Mouse (Mus musculus) hindbrain, embryonic 11.5 days (tissue): ENCODE measurements around the gene Sat2. TPM values are rescaled to one million over a fixed set of nuclear protein-coding genes. Genes with fewer than 3 reads are reported as not detected.

Source experiments
- ATAC-seq: fragments of 200-750 bp; cut with Nextera tagmentation; 2 replicates; pipeline ENCODE4 v1.8.0; 2017; ENCODE audit warnings: mild to moderate bottlenecking, moderate TSS enrichment, moderate library complexity; ENCODE audit not compliant: low FRiP score
- DNase-seq: peaks from one replicate; pipeline ENCODE4 v3.0.0-alpha.2; 2015; ENCODE audit warnings: low spot score
- H3K27ac ChIP-seq: fragments of 300-500 bp; sonication (generic); 2 replicates; pipeline ENCODE4 v1.5.1; 2014; ENCODE audit warnings: mild to moderate bottlenecking, low read depth, low read length
- H3K27me3 ChIP-seq: fragments of 300-500 bp; sonication (generic); 2 replicates; pipeline ENCODE4 v1.6.1; 2014; ENCODE audit warnings: mild to moderate bottlenecking, low read length, moderate library complexity, mixed read lengths; ENCODE audit not compliant: control insufficient read depth, insufficient read depth
- H3K36me3 ChIP-seq: fragments of 300-500 bp; sonication (generic); 2 replicates; pipeline ENCODE4 v1.6.1; 2014; ENCODE audit warnings: mild to moderate bottlenecking, low read length, moderate library complexity, mixed read lengths; ENCODE audit not compliant: control insufficient read depth, insufficient read depth
- H3K4me1 ChIP-seq: fragments of 300-500 bp; sonication (generic); replicated peaks from 2 replicates; pipeline ENCODE4 v1.6.1; 2014; ENCODE audit warnings: low read length, mixed read lengths; ENCODE audit not compliant: control insufficient read depth, insufficient read depth
- H3K4me2 ChIP-seq: fragments of 300-500 bp; sonication (generic); replicated peaks from 2 replicates; pipeline ENCODE4 v1.6.1; 2014; ENCODE audit warnings: mild to moderate bottlenecking, low read depth, low read length
- H3K4me3 ChIP-seq: fragments of 300-500 bp; sonication (generic); 2 replicates; pipeline ENCODE4 v1.5.1; 2014; ENCODE audit warnings: low read depth, low read length
- H3K9ac ChIP-seq: fragments of 300-500 bp; sonication (generic); 2 replicates; pipeline ENCODE4 v1.6.1; 2014; ENCODE audit warnings: low read depth, low read length
- H3K9me3 ChIP-seq: fragments of 300-500 bp; sonication (generic); 2 replicates; pipeline ENCODE4 v1.6.1; 2016; ENCODE audit warnings: low read length; ENCODE audit not compliant: control insufficient read depth
- WGBS: fragments of 180-500 bp; shearing (Covaris S2); extraction: QIAGEN DNeasy Blood & Tissue Kit; methylation state at CpG from one replicate; pipeline ENCODE4 v1.1.7; 2014; 5-methylcytosine and 5-hydroxymethylcytosine counted together
- polyA plus RNA-seq: library from polyadenylated mRNA; unstranded; fragments of >200 nt; fragmentation: Nextera tagmentation; extraction: Ambion mirVana; gene quantifications from 2 replicates; pipeline ENCODE4 v1.2.1, GENCODE M21; 2014

The Sat2 gene
- polyA plus RNA-seq, 1 experiment from 2014 or later: 20.6 TPM

DNA sequence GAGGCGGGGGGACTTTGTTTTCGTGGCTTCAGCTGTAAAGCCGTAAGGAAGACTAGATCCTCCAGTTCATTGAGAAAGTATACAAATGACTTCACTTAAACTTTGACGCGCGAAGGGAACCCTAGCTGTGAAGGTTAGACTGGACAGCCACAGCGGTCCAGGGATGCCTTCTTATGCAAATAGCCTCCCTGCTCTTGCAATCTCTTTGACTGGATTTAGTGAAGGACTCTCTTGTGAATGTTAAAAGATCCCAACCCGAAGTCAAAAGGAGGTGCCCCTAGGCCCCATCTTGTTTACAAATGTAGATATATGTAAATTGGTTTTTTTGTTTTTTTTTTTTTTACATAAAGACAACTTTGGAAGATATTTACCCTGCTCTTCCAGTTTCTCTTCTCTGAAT, 40.0 kb upstream of the Sat2 start:
- H3K9me3 ChIP-seq: no peaks in the 10 kb centered on the region
- no peak for ATAC-seq
- no peaks in the 10 kb centered on the region for H3K27me3 ChIP-seq
- peak overlapping the region; percentile 63 for H3K4me3 ChIP-seq
- WGBS: 2% methylated on average over 8 of the region's 8 CpGs
- DNase-seq: peak; percentile 52
- H3K9ac ChIP-seq: peak overlapping the region; percentile 62
- H3K4me2 ChIP-seq: peak overlapping the region; percentile 77
- H3K27ac ChIP-seq: peak overlapping the region; percentile 84
- no peaks in the 10 kb centered on the region for H3K36me3 ChIP-seq
- H3K4me1 ChIP-seq: peaks cover 12% of the 10 kb centered on the region

DNA sequence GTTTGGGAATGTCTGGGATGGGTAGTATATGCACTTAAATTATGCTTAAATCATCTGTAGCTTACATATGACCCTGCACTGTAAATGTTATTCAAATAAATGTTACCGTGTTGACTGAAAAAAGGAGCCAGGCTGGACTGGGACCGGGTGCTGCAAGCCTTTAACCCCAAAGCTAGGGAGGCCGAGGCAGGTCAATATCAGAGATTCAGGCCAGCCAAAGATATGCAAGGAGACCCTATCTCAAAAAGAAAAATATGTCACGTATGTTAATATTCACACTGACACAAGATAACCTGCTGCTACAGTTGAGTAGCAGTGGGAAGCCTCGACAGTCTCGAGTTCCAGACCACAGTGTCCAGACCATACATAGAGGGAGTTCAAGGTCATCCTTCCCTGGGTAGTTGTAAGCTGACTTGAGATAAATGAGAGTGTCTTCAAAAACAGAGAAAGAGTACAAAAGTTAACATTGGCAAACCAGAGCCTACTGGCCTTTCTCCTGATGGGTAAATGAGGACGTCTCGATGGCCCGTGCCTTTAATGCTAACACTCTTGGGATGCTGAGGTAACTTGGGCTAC, 39.5 kb upstream of the Sat2 start:
- ATAC-seq (no peak), DNase-seq (no peak)
- Histone ChIP-seq H3K4me1 (peaks cover 8% of the 10 kb centered on the region), H3K27ac (no peak overlapping the region), H3K9ac (peak overlapping the region; percentile 28; the same call in 1 of the 2 replicates), H3K4me3 (peak overlapping the region; percentile 63; the same call in 1 of the 2 replicates), H3K36me3 (0 out of 2 replicates have a peak, but pooled peaks cover 2% of the 10 kb centered on the region), H3K4me2 (peak overlapping the region; percentile 77), H3K27me3 (no peaks in the 10 kb centered on the region), H3K9me3 (no peaks in the 10 kb centered on the region)
- WGBS: 61% methylated on average over 9 of the region's 9 CpGs

DNA sequence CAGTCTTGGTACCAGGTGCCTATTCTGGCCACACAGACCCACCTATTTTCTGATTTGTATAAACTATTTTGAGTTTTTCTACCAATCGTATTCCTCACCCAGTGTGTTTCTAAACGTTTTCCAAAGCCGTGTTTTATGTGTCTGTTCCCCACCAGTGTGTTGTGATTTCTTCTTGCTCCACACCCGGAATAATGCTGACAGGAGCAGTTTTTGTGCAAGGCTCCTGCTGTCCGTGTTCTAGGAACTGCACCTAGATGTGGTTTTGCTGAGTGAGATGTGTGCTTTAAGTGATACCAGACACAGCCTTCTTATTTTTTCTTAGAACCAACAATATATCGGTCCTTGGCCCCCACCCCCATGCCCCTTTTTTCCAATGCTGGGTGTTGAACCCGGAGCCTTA, 37.8 kb upstream of the Sat2 start:
- DNase-seq (no peak), ATAC-seq (no peak)
- H3K27me3 ChIP-seq: no peaks in the 10 kb centered on the region
- H3K27ac ChIP-seq: no peak overlapping the region
- no peak overlapping the region for H3K9ac ChIP-seq
- H3K4me2 ChIP-seq: no peak overlapping the region
- WGBS: 88% methylated on average over 7 of the region's 7 CpGs
- no peaks in the 10 kb centered on the region for H3K9me3 ChIP-seq
- H3K4me3 ChIP-seq: no peak overlapping the region
- peaks cover 9% of the 10 kb centered on the region; the same call in 1 of the 2 replicates for H3K36me3 ChIP-seq
- H3K4me1 ChIP-seq: peaks cover 2% of the 10 kb centered on the region; the same call in 1 of the 2 replicates

DNA sequence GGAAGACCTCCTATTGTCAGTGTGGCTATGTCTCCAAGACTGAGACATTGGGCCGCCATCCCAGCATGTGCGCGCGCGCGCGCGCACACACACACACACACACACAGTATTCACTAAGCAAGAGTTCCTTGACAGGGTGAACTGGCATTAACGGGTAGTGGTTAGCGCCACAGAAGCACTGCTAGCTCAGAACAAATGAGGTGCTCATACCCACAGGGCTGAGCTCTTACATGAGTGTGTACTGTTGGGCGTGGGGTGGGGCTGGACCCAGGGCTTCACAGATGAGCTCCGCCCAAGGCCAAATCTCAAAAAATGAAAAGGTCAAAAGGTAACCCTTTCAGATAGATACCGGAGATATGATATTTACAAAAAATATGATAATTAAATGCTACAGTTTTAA, 36.9 kb upstream of the Sat2 start:
- Histone ChIP-seq H3K27me3 (no peaks in the 10 kb centered on the region), H3K27ac (no peak overlapping the region), H3K9me3 (no peaks in the 10 kb centered on the region), H3K9ac (no peak overlapping the region), H3K36me3 (peaks cover 12% of the 10 kb centered on the region; the same call in 1 of the 2 replicates), H3K4me2 (no peak overlapping the region), H3K4me3 (no peak overlapping the region), H3K4me1 (peaks cover 2% of the 10 kb centered on the region; the same call in 1 of the 2 replicates)
- no peak for ATAC-seq
- 95% methylated on average over 13 of the region's 13 CpGs for WGBS
- no peak for DNase-seq

DNA sequence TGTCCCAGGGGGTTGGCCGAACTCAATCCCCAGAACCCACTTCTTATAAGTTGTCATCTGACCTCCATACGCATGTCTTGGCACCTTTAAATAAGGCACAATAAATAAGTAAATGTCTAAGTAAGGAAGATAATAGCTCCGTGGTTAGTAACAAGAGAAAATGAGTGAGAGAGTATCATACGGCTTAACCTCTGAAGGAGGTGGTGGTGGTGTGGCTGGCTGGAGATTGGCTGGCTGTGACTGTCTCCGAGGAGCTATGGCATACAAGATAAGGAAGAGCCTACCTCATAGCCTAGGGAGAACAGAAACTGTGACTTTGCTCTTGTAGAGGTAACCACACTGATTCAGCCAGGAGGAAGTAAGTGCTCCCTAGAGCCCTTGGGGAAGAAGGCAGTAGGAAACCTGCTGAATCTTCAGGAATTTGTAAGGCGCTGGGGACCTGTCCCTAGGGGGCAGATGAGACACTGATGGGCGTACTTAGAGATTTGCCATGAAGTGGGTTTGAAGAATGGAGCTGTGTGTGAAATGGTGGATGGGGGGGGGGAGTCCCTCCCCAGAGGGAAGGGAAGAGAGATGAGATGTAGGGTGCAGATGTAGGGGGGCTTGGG, 36.0 kb upstream of the Sat2 start:
- no peak for ATAC-seq
- no peaks in the 10 kb centered on the region for H3K27me3 ChIP-seq
- H3K9me3 ChIP-seq: no peaks in the 10 kb centered on the region
- no peak overlapping the region for H3K4me3 ChIP-seq
- no peak for DNase-seq
- peaks cover 2% of the 10 kb centered on the region; the same call in 1 of the 2 replicates for H3K4me1 ChIP-seq
- no peak overlapping the region for H3K9ac ChIP-seq
- no peak overlapping the region for H3K4me2 ChIP-seq
- WGBS: 84% methylated on average over 7 of the region's 7 CpGs
- H3K27ac ChIP-seq: no peak overlapping the region
- peaks cover 12% of the 10 kb centered on the region; the same call in 1 of the 2 replicates for H3K36me3 ChIP-seq

DNA sequence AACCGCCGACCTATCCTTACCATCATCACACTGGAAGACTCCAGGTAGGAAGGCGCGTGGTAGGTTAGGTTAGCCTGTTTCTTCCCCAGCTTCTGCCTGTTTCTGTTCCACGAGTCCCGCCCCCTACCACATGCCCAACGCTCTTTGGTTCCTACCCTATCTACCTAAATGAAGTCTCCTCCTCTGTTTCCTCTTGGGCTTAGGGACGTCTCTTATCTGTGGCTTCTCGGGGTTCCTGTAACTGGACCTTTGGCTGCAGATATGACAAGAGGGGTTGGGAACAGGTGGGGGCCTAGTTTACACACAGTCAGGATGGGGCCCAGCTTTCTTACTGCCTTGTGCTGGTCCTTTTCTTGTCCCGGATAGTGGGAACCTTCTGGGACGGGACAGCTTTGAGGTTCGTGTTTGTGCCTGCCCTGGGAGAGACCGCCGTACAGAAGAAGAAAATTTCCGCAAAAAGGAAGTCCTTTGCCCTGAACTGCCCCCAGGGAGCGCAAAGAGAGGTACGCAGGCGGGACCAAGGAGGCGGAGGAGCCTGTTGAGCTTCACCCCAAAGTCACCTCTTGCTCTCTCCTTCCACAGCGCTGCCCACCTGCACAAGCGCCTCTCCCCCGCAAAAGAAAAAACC, 32.5 kb upstream of the Sat2 start:
- H3K4me1 ChIP-seq: no peaks in the 10 kb centered on the region
- H3K4me2 ChIP-seq: no peak overlapping the region
- no peaks in the 10 kb centered on the region for H3K27me3 ChIP-seq
- H3K9me3 ChIP-seq: no peaks in the 10 kb centered on the region
- H3K9ac ChIP-seq: no peak overlapping the region
- H3K36me3 ChIP-seq: peaks cover 12% of the 10 kb centered on the region; the same call in 1 of the 2 replicates
- 91% methylated on average over 22 of the region's 22 CpGs for WGBS
- ATAC-seq (no peak), DNase-seq (no peak)
- H3K27ac ChIP-seq: no peak overlapping the region
- H3K4me3 ChIP-seq: no peak overlapping the region

DNA sequence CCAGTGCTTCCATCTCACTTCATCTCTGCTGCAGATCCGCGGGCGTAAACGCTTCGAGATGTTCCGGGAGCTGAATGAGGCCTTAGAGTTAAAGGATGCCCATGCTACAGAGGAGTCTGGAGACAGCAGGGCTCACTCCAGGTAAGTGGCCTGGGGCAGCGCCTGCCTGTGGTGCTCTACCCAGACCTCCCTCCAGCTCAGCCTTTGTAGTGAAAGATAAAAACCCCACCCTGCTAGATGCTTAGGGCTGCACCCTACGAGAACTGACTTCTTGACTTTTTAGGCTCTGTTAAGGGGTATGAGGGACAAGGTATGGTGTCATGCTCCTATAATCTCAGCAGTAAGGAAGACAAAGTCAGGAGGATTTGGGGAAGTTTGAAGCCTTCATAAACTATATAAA, 31.2 kb upstream of the Sat2 start:
- ATAC-seq (no peak), DNase-seq (no peak)
- H3K27ac ChIP-seq: no peak overlapping the region
- no peaks in the 10 kb centered on the region for H3K27me3 ChIP-seq
- 95% methylated on average over 8 of the region's 8 CpGs for WGBS
- peaks cover 12% of the 10 kb centered on the region; the same call in 1 of the 2 replicates for H3K36me3 ChIP-seq
- H3K4me2 ChIP-seq: no peak overlapping the region
- no peaks in the 10 kb centered on the region for H3K4me1 ChIP-seq
- H3K4me3 ChIP-seq: no peak overlapping the region
- H3K9ac ChIP-seq: no peak overlapping the region
- H3K9me3 ChIP-seq: no peaks in the 10 kb centered on the region

DNA sequence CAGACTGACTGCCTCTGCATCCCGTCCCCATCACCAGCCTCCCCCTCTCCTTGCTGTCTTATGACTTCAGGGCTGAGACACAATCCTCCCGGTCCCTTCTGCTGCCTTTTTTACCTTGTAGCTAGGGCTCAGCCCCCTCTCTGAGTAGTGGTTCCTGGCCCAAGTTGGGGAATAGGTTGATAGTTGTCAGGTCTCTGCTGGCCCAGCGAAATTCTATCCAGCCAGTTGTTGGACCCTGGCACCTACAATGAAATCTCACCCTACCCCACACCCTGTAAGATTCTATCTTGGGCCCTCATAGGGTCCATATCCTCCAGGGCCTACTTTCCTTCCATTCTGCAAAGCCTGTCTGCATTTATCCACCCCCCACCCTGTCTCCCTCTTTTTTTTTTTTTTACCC, 30.4 kb upstream of the Sat2 start:
- H3K9me3 ChIP-seq: no peaks in the 10 kb centered on the region
- no peak overlapping the region for H3K4me3 ChIP-seq
- no peak overlapping the region for H3K9ac ChIP-seq
- 88% methylated on average over 3 of the region's 3 CpGs for WGBS
- no peaks in the 10 kb centered on the region for H3K4me1 ChIP-seq
- H3K4me2 ChIP-seq: no peak overlapping the region
- peaks cover 12% of the 10 kb centered on the region; the same call in 1 of the 2 replicates for H3K36me3 ChIP-seq
- DNase-seq: no peak
- H3K27me3 ChIP-seq: no peaks in the 10 kb centered on the region
- H3K27ac ChIP-seq: no peak overlapping the region
- ATAC-seq: no peak
